13 mouse cellular contexts compared by ENCODE assay signal in the genomic region with DNA sequence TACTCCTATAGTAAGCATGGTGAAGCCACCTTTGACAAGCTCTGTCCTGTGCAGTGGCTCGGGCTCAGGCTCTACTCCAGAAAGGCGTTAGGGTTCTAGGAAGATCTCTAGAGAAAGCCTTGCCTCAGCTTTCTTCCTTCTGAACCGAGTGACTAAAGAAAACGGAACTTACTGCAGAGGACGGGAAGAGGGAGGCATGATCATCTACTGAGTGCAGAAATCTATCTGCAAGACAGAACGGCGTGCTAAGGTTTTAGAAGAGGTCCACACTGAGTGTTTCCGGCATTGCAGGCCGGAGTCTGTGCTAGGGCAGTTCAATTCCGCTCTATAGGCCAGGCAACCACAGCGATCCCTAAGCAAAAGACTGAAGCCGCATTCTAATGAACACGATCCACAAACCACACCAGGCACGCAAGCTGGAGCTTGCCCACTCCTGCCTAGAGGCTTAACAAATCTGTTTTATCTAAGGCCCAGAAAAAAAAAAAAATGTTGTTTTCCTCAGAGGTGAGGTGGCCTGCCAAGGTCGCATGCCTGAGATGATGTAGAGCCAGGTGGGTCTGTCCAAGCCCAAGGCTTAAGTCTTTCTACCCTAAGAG.
DNase-seq lines count a peak whose midpoint lies in the region; ATAC-seq lines count a peak whose summit lies in the region.
"Had no signal": no experiment of that assay in that cellular context is flagged by ENCODE, and none has a peak within 500 bp of the region (broad histone marks: within the 10 kb centered on the region; RNA-seq: fewer than 3 reads in every experiment).

No protein-coding gene starts in this region.

- intact Hi-C loops in heart, postnatal 14 days (cut with DNase I): no loop called here

- no peak overlapping the region for H3K4me3 ChIP-seq in heart, embryonic 11.5 days (ENCODE audit: low read depth, low read length)
- no peak overlapping the region for H3K4me3 ChIP-seq in limb, embryonic 12.5 days (replicated peaks)
- H3K4me3 ChIP-seq in limb, embryonic 10.5 days: no peak overlapping the region
- no peak overlapping the region for H3K4me3 ChIP-seq in intestine, embryonic 15.5 days (replicated peaks)

- no peak overlapping the region for H3K9ac ChIP-seq in heart, embryonic 11.5 days (ENCODE audit: low read depth, low read length)
- H3K9ac ChIP-seq in limb, embryonic 12.5 days (replicated peaks): no peak overlapping the region
- no peak overlapping the region for H3K9ac ChIP-seq in intestine, embryonic 15.5 days
- H3K9ac ChIP-seq: liver, embryonic 14.5 days had no signal

- no peaks in the 10 kb centered on the region for H3K9me3 ChIP-seq in heart, embryonic 11.5 days (replicated peaks; ENCODE audit: control insufficient read depth, low read length)
- H3K9me3 ChIP-seq in limb, embryonic 12.5 days: no peaks in the 10 kb centered on the region
- no peaks in the 10 kb centered on the region for H3K9me3 ChIP-seq in limb, embryonic 10.5 days (replicated peaks)
- H3K9me3 ChIP-seq in intestine, embryonic 15.5 days: no peaks in the 10 kb centered on the region

- 81% methylated on average over 15 of the region's 15 CpGs for WGBS in heart, embryonic 11.5 days (ENCODE audit: insufficient replicate concordance)
- WGBS in limb, embryonic 12.5 days: 79% methylated on average over 15 of the region's 15 CpGs
- WGBS in limb, embryonic 10.5 days: 82% methylated on average over 15 of the region's 15 CpGs
- WGBS in intestine, embryonic 15.5 days: 71% methylated on average over 15 of the region's 15 CpGs

- ATAC-seq in heart, embryonic 11.5 days (replicated peaks; ENCODE audit: insufficient number of reproducible peaks, low FRiP score, low TSS enrichment): no peak
- ATAC-seq in limb, embryonic 12.5 days (ENCODE audit: insufficient number of reproducible peaks, insufficient read depth, low FRiP score, low TSS enrichment, low read depth): no peak
- no peak for ATAC-seq in intestine, embryonic 15.5 days
- ATAC-seq: activated CD4-positive, CD25-positive, alpha-beta regulatory T cell, adult 4 months had no signal

- H3K36me3 ChIP-seq in heart, embryonic 11.5 days (ENCODE audit: control insufficient read depth, insufficient read depth, low read length): no peaks in the 10 kb centered on the region
- no peaks in the 10 kb centered on the region for H3K36me3 ChIP-seq in limb, embryonic 12.5 days
- H3K36me3 ChIP-seq in limb, embryonic 10.5 days: no peaks in the 10 kb centered on the region
- no peaks in the 10 kb centered on the region for H3K36me3 ChIP-seq in intestine, embryonic 15.5 days

- H3K4me1 ChIP-seq in heart, embryonic 11.5 days (ENCODE audit: control insufficient read depth, insufficient read depth, low read length): no peaks in the 10 kb centered on the region
- peaks cover 20% of the 10 kb centered on the region for H3K4me1 ChIP-seq in limb, embryonic 12.5 days (replicated peaks)
- no peaks in the 10 kb centered on the region; the same call in 1 of the 2 replicates for H3K4me1 ChIP-seq in limb, embryonic 10.5 days
- H3K4me1 ChIP-seq in intestine, embryonic 15.5 days (replicated peaks): peaks cover 15% of the 10 kb centered on the region

- no peaks in the 10 kb centered on the region for H3K27me3 ChIP-seq in heart, embryonic 11.5 days (ENCODE audit: control insufficient read depth, insufficient read depth, low read length)
- H3K27me3 ChIP-seq in limb, embryonic 12.5 days: no peaks in the 10 kb centered on the region
- no peaks in the 10 kb centered on the region for H3K27me3 ChIP-seq in limb, embryonic 10.5 days (ENCODE audit: low read depth, poor library complexity, severe bottlenecking)
- no peaks in the 10 kb centered on the region for H3K27me3 ChIP-seq in intestine, embryonic 15.5 days (replicated peaks)

- H3K4me2 ChIP-seq in heart, embryonic 11.5 days: no peak overlapping the region
- H3K4me2 ChIP-seq in limb, embryonic 12.5 days: no peak overlapping the region
- H3K4me2 ChIP-seq in intestine, embryonic 15.5 days (replicated peaks): no peak overlapping the region

- 0 out of 2 replicates have a peak overlapping the region, but pooled peaks have one; percentile 10 for H3K27ac ChIP-seq in heart, embryonic 11.5 days (ENCODE audit: low read depth, low read length)
- H3K27ac ChIP-seq in limb, embryonic 12.5 days: peak overlapping the region; percentile 46; the same call in 1 of the 2 replicates
- H3K27ac ChIP-seq in limb, embryonic 10.5 days: no peak overlapping the region; the same call in 1 of the 2 replicates
- 0 out of 2 replicates have a peak overlapping the region, but pooled peaks have one; percentile 58 for H3K27ac ChIP-seq in intestine, embryonic 15.5 days
- H3K27ac ChIP-seq: liver, embryonic 14.5 days had no signal

- DNase-seq in heart, postnatal 14 days: no peak
- no peak for DNase-seq in limb, embryonic 10.5 days (ENCODE audit: low spot score)
- peak; percentile 29 for DNase-seq in R1 (ENCODE audit: low read depth, low spot score)
- no peak for DNase-seq in adrenal gland, postnatal 14 days
- no peak for DNase-seq in cerebellum, postnatal 14 days
- DNase-seq: cerebellum, adult 11 months; gastrocnemius, postnatal 36 days; thymus, adult 18-20 months had no signal
